Mouse (Mus musculus): ENCODE measurements at regions not wholly inside any gene's neighbourhood (a gene's known extent, or its start where the extent isn't known, plus 50 kb on each side); places are given as distances from the start of the nearest gene placed in this dataset.

- Histone ChIP-seq H3K4me2 (ENCODE audit: low read length) (no peak overlapping the region), H3K36me3 (ENCODE audit: insufficient read depth, low read length) (no peaks in the 10 kb centered on the region), H3K4me1 (replicated peaks; ENCODE audit: insufficient read depth, low read length) (no peaks in the 10 kb centered on the region), H3K27me3 (ENCODE audit: insufficient read depth, low read length) (no peaks in the 10 kb centered on the region), H3K4me3 (replicated peaks; ENCODE audit: low read depth, low read length) (no peak overlapping the region), H3K27ac (no peak overlapping the region), H3K9me3 (replicated peaks; ENCODE audit: low read length) (no peaks in the 10 kb centered on the region), H3K9ac (ENCODE audit: low read depth, low read length) (no peak overlapping the region)
- DNase-seq (ENCODE audit: low spot score) (no peak), ATAC-seq (replicated peaks; ENCODE audit: low FRiP score, low read depth) (no peak)
- WGBS, result 78% methylated on average over 2 of the region's 2 CpGs
- TF ChIP-seq CTCF (IDR thresholded peaks at IDR 0.05; ENCODE audit: low read depth), result no peak
Observed at GRCm38 (mm10) chr2:117944942-117945341, 166.7 kb upstream of the Thbs1 start.

DNA sequence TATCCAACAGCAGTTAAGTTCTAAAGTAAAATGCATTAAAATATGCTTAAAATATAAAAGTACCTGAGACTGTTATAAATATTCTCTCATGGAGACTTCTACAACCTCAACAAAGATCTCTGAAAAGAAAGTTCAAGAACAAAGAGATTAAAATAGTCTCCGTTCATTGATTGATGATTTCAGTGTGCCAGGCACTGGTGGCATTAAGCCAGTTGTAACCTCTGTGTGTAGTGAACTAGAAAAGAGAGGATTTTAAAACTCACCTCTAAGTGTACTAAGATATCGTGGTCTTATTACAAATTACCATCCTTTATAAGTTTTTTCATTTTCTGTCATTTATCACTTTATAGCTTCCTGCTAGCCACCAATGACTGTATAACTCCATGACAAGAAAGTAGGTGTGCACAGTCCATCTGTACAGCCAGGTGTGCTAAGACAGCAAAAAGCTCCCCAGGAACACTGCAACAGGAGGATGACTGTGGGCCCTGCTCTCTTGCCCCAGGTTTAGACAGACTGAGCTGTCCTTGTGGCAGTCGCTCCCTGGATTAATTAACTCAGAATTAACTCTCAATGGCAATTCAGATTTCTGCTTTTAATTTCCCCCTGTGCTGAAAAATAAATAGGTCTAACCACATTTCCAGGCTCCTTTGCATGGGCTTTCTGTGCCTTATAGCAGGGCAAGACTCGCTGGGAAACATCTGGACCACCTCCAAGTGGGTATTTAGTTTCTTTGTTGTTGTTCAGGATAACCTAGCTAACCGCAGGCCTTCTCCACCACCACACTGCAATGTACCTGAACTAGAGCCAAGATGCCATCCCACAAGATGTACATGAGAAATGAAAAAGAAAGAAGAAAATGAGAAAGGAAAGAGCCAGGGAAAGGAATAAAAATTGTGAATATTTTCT, 161.0 kb upstream of the Thbs1 start:
- Histone ChIP-seq H3K9ac (ENCODE audit: low read depth, low read length) (no peak overlapping the region), H3K27me3 (ENCODE audit: insufficient read depth, low read length) (no peaks in the 10 kb centered on the region), H3K4me1 (replicated peaks; ENCODE audit: insufficient read depth, low read length) (no peaks in the 10 kb centered on the region), H3K36me3 (ENCODE audit: insufficient read depth, low read length) (no peaks in the 10 kb centered on the region), H3K4me3 (replicated peaks; ENCODE audit: low read depth, low read length) (no peak overlapping the region), H3K27ac (no peak overlapping the region), H3K9me3 (replicated peaks; ENCODE audit: low read length) (no peaks in the 10 kb centered on the region), H3K4me2 (ENCODE audit: low read length) (no peak overlapping the region)
- DNase-seq (ENCODE audit: low spot score) (no peak), ATAC-seq (replicated peaks; ENCODE audit: low FRiP score, low read depth) (no peak)
- whole genome bisulfite sequencing, result 68% methylated on average over 5 of the region's 5 CpGs
- TF ChIP-seq CTCF (IDR thresholded peaks at IDR 0.05; ENCODE audit: low read depth), result no peak

- no peaks in the 10 kb centered on the region for H3K27me3 ChIP-seq (ENCODE audit: insufficient read depth, low read length)
- H3K4me2 ChIP-seq (ENCODE audit: low read length), result no peak overlapping the region
- H3K4me1 ChIP-seq (replicated peaks; ENCODE audit: insufficient read depth, low read length), result no peaks in the 10 kb centered on the region
- TF ChIP-seq CTCF (IDR thresholded peaks at IDR 0.05; ENCODE audit: low read depth), result no peak
- ATAC-seq (replicated peaks; ENCODE audit: low FRiP score, low read depth) (no peak), DNase-seq (ENCODE audit: low spot score) (no peak)
- H3K9ac ChIP-seq (ENCODE audit: low read depth, low read length), result no peak overlapping the region
- no peaks in the 10 kb centered on the region for H3K9me3 ChIP-seq (replicated peaks; ENCODE audit: low read length)
- H3K36me3 ChIP-seq (ENCODE audit: insufficient read depth, low read length), result no peaks in the 10 kb centered on the region
- no peak overlapping the region for H3K4me3 ChIP-seq (replicated peaks; ENCODE audit: low read depth, low read length)
- H3K27ac ChIP-seq, result no peak overlapping the region
- 74% methylated on average over 2 of the region's 2 CpGs for WGBS
Observed at GRCm38 (mm10) chr2:117951337-117951718, 160.3 kb upstream of the Thbs1 start.

DNA sequence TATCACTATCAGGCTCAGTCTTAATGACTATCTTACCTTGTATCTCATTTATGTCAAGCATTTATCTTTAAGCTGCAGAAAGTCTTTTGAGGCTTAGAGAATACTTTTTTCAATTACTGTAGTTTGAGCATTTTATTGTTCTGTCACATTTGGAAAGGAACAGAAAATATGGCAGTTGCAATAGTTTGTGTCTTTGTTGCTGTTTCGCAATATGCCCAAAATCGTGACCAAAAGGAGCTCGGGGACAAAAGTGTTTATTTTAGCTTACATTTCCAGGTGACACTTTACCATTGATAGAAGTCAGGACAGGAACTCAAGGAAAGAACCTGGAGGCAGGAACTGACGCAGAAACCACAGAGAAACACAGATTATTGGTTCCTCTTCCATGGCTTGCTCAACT, 152.9 kb upstream of the Thbs1 start:
- Histone ChIP-seq H3K27ac (no peak overlapping the region), H3K9ac (ENCODE audit: low read depth, low read length) (no peak overlapping the region), H3K27me3 (ENCODE audit: insufficient read depth, low read length) (no peaks in the 10 kb centered on the region), H3K36me3 (ENCODE audit: insufficient read depth, low read length) (no peaks in the 10 kb centered on the region), H3K4me2 (ENCODE audit: low read length) (no peak overlapping the region), H3K4me3 (replicated peaks; ENCODE audit: low read depth, low read length) (no peak overlapping the region), H3K4me1 (replicated peaks; ENCODE audit: insufficient read depth, low read length) (no peaks in the 10 kb centered on the region), H3K9me3 (replicated peaks; ENCODE audit: low read length) (no peaks in the 10 kb centered on the region)
- TF ChIP-seq CTCF (IDR thresholded peaks at IDR 0.05; ENCODE audit: low read depth), result no peak
- WGBS, result 79% methylated on average over 4 of the region's 4 CpGs
- DNase-seq (ENCODE audit: low spot score) (no peak), ATAC-seq (replicated peaks; ENCODE audit: low FRiP score, low read depth) (no peak)

GRCm38 (mm10) chr2:117959440-117959839, 152.2 kb upstream of the Thbs1 start:
- H3K27me3 ChIP-seq (ENCODE audit: insufficient read depth, low read length), result no peaks in the 10 kb centered on the region
- ATAC-seq (replicated peaks; ENCODE audit: low FRiP score, low read depth) (no peak), DNase-seq (ENCODE audit: low spot score) (peak; percentile 58)
- no peaks in the 10 kb centered on the region for H3K36me3 ChIP-seq (ENCODE audit: insufficient read depth, low read length)
- H3K4me2 ChIP-seq (ENCODE audit: low read length), result no peak overlapping the region
- no peak overlapping the region for H3K9ac ChIP-seq (ENCODE audit: low read depth, low read length)
- H3K4me1 ChIP-seq (replicated peaks; ENCODE audit: insufficient read depth, low read length), result no peaks in the 10 kb centered on the region
- H3K9me3 ChIP-seq (replicated peaks; ENCODE audit: low read length), result no peaks in the 10 kb centered on the region
- H3K4me3 ChIP-seq (replicated peaks; ENCODE audit: low read depth, low read length), result no peak overlapping the region
- no peak for TF ChIP-seq CTCF (IDR thresholded peaks at IDR 0.05; ENCODE audit: low read depth)
- H3K27ac ChIP-seq, result no peak overlapping the region

DNA sequence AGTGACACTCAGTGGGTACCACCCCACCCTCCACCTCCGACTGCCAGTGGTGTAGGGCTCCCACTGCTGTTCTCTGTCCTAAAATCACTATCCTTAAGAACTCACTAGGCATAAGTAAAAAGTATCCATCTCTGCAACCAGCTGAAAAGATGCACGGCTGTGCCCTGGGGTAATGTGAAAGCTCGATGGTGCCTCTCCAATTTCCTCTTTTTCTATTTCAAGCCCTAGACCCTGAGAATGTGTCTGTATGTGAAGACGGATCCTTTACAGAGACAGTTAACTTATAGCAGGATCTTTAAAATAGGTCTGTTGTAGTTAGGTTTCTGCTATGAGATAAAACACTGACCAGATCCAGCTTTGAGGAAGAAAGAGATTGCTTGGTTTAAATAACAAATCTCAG, 149.1 kb upstream of the Thbs1 start:
- DNase-seq (ENCODE audit: low spot score) (no peak), ATAC-seq (replicated peaks; ENCODE audit: low FRiP score, low read depth) (no peak)
- Histone ChIP-seq H3K27me3 (ENCODE audit: insufficient read depth, low read length) (no peaks in the 10 kb centered on the region), H3K36me3 (ENCODE audit: insufficient read depth, low read length) (no peaks in the 10 kb centered on the region), H3K4me2 (ENCODE audit: low read length) (no peak overlapping the region), H3K9ac (ENCODE audit: low read depth, low read length) (no peak overlapping the region), H3K4me1 (replicated peaks; ENCODE audit: insufficient read depth, low read length) (no peaks in the 10 kb centered on the region), H3K9me3 (replicated peaks; ENCODE audit: low read length) (no peaks in the 10 kb centered on the region), H3K4me3 (replicated peaks; ENCODE audit: low read depth, low read length) (no peak overlapping the region), H3K27ac (no peak overlapping the region)
- TF ChIP-seq CTCF (IDR thresholded peaks at IDR 0.05; ENCODE audit: low read depth), result no peak
- 73% methylated on average over 4 of the region's 4 CpGs for WGBS

DNA sequence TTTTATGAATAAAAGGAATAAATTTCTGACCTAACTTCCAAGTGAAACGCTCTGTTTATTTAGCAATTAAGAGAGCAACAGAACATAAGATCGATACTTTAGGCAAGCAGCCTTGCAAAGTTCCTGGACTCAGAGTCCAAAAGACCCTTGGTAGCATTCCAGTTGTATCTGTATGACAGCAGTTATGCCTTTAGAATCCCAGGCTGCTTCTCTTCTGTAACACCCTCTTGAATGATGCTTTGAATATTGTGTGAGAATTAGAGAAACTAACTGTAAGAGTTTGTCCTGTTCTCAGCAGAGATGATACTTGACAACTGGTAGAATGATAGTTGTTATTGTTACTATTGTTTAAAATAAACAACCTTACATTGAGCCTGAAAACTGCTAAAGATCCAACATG, 148.2 kb upstream of the Thbs1 start:
- H3K9me3 ChIP-seq (replicated peaks; ENCODE audit: low read length), result no peaks in the 10 kb centered on the region
- 65% methylated on average over 2 of the region's 2 CpGs for WGBS
- DNase-seq (ENCODE audit: low spot score) (no peak), ATAC-seq (replicated peaks; ENCODE audit: low FRiP score, low read depth) (no peak)
- no peak overlapping the region for H3K4me2 ChIP-seq (ENCODE audit: low read length)
- TF ChIP-seq CTCF (IDR thresholded peaks at IDR 0.05; ENCODE audit: low read depth), result no peak
- no peaks in the 10 kb centered on the region for H3K4me1 ChIP-seq (replicated peaks; ENCODE audit: insufficient read depth, low read length)
- no peak overlapping the region for H3K27ac ChIP-seq
- H3K4me3 ChIP-seq (replicated peaks; ENCODE audit: low read depth, low read length), result no peak overlapping the region
- H3K36me3 ChIP-seq (ENCODE audit: insufficient read depth, low read length), result no peaks in the 10 kb centered on the region
- H3K9ac ChIP-seq (ENCODE audit: low read depth, low read length), result no peak overlapping the region
- no peaks in the 10 kb centered on the region for H3K27me3 ChIP-seq (ENCODE audit: insufficient read depth, low read length)

Data from kidney, postnatal 0 days (tissue).